Mouse (Mus musculus) ES-Bruce4 (cell line): ENCODE data around the gene Kcng4.

Source experiments
- CTCF ChIP-seq: IDR thresholded peaks from one replicate; pipeline ENCODE4 v1.8.1; 2011; ENCODE audit warnings: low read depth, low read length
- EP300 ChIP-seq: IDR thresholded peaks from 2 replicates; pipeline ENCODE4 v1.6.1; 2011; ENCODE audit warnings: low read depth, low read length; ENCODE audit not compliant: insufficient read depth
- POLR2A ChIP-seq: IDR thresholded peaks from one replicate; pipeline ENCODE4 v1.8.1; 2011; ENCODE audit warnings: low read length; ENCODE audit not compliant: insufficient read depth

DNA sequence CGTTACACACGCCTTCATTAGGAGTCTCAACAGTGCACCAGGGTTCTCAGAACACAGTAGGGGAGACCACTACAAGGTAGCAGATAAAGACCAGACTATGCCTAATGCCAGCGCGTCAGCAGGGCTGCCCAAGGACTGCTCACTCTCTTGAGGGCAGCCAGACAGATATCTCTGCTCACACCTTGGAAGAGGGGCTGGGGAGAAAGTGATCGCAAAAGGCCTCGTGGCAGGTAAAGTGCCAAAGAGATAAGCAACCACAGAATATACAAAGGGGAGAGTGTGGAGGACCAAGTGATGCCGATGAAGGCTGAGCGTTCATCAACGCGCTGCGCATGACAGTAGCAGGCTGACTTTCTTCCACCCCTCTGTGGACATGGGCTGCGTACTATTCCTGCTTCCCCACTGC is 31.1 kb downstream of the Kcng4 start:
- TF ChIP-seq POLR2A: no peak
- TF ChIP-seq CTCF: no peak
- no peak for TF ChIP-seq EP300
